Mouse (Mus musculus) spleen, adult 2 months (tissue): ENCODE data around the gene Rpl9-ps6.

ENCODE experiments used
- CTCF ChIP-seq: fragments of 200-500 bp; IDR thresholded peaks from 2 replicates; pipeline ENCODE4 v1.5.1; 2011; ENCODE audit warnings: mild to moderate bottlenecking, inconsistent platforms; ENCODE audit not compliant: insufficient read depth, insufficient read length, insufficient replicate concordance; ENCODE audit errors: extremely low read depth
- POLR2A ChIP-seq: fragments of 200-500 bp; IDR thresholded peaks from 2 replicates; pipeline ENCODE4 v1.6.1; 2011; ENCODE audit warnings: low read depth, low read length, inconsistent platforms

- no peak for TF ChIP-seq CTCF
- no peak for TF ChIP-seq POLR2A
Measured at GRCm38 (mm10) chr19:32493471-32493870, 27.1 kb upstream of the Rpl9-ps6 start.
